Mouse (Mus musculus): ENCODE measurements at regions not wholly inside any gene's neighbourhood (a gene's known extent, or its start where the extent isn't known, plus 50 kb on each side); places are given as distances from the start of the nearest gene placed in this dataset.

- Histone ChIP-seq H3K4me2 (no peak overlapping the region), H3K36me3 (no peaks in the 10 kb centered on the region), H3K9me3 (no peaks in the 10 kb centered on the region), H3K9ac (no peak overlapping the region), H3K27me3 (replicated peaks) (no peaks in the 10 kb centered on the region), H3K27ac (no peak overlapping the region), H3K4me3 (replicated peaks) (no peak overlapping the region), H3K4me1 (no peaks in the 10 kb centered on the region)
- ATAC-seq (ENCODE audit: insufficient read depth, low FRiP score, low read depth): no peak
- WGBS: 70% methylated on average over 1 of the region's 1 CpGs
Observed at GRCm38 (mm10) chr12:58639478-58639877, 370.4 kb upstream of the Clec14a start.

- Histone ChIP-seq H3K9me3 (no peaks in the 10 kb centered on the region), H3K4me3 (replicated peaks) (no peak overlapping the region), H3K27me3 (replicated peaks) (no peaks in the 10 kb centered on the region), H3K27ac (no peak overlapping the region), H3K9ac (no peak overlapping the region), H3K36me3 (no peaks in the 10 kb centered on the region), H3K4me1 (no peaks in the 10 kb centered on the region), H3K4me2 (no peak overlapping the region)
- WGBS: 63% methylated on average over 3 of the region's 3 CpGs
- no peak for ATAC-seq (ENCODE audit: insufficient read depth, low FRiP score, low read depth)
Observed at GRCm38 (mm10) chr12:58638260-58638659, 369.2 kb upstream of the Clec14a start.

DNA sequence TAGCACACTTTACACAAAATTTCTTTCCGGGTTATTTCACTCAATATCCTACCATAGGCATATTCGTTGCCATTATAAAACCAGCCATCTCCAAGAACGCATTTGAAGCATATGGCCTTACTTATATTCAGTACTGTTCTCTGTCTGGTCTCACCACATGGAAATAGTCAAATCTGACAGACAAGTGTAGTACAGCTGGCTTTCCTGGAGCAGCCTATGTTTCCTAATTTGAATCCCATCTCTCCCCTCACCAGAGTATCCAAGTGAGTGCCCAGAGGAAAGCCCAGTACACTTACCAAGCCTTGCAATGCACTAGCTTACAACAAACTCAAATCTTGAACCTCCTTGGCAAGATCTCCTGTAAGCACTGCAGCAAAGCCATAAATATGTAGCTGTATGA lies 363.4 kb upstream of the Clec14a start:
- H3K36me3 ChIP-seq: no peaks in the 10 kb centered on the region
- no peak overlapping the region for H3K9ac ChIP-seq
- no peak overlapping the region for H3K4me3 ChIP-seq (replicated peaks)
- no peak for ATAC-seq (ENCODE audit: insufficient read depth, low FRiP score, low read depth)
- no peaks in the 10 kb centered on the region for H3K27me3 ChIP-seq (replicated peaks)
- H3K4me1 ChIP-seq: no peaks in the 10 kb centered on the region
- 82% methylated on average over 3 of the region's 3 CpGs for WGBS
- H3K4me2 ChIP-seq: no peak overlapping the region
- H3K9me3 ChIP-seq: no peaks in the 10 kb centered on the region
- no peak overlapping the region for H3K27ac ChIP-seq

DNA sequence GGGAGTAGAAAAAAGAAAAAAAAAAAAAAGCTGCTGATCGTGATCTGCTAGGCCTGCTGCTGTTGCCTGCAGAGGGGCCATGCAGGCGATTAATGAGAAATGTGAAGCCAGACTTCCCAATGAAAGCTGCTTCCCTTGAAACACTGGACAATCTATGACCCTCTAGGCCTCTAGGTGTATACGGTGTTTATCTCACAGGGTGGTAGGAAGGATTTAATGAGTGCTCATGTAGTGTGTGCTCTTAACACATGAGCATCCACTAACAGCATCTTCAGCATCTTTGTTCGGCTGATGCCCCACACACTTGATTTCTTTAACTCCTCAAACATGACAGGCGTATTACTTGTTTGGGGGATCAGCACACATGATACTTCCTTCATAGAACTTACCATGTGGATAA lies 359.7 kb upstream of the Clec14a start:
- Histone ChIP-seq H3K36me3 (no peaks in the 10 kb centered on the region), H3K4me1 (no peaks in the 10 kb centered on the region), H3K9ac (no peak overlapping the region), H3K4me3 (replicated peaks) (no peak overlapping the region), H3K27ac (no peak overlapping the region), H3K9me3 (no peaks in the 10 kb centered on the region), H3K4me2 (no peak overlapping the region), H3K27me3 (replicated peaks) (no peaks in the 10 kb centered on the region)
- no peak for ATAC-seq (ENCODE audit: insufficient read depth, low FRiP score, low read depth)
- WGBS: 68% methylated on average over 5 of the region's 5 CpGs

- Histone ChIP-seq H3K27ac (no peak overlapping the region), H3K4me3 (replicated peaks) (no peak overlapping the region), H3K4me2 (no peak overlapping the region), H3K36me3 (no peaks in the 10 kb centered on the region), H3K4me1 (no peaks in the 10 kb centered on the region), H3K9me3 (no peaks in the 10 kb centered on the region), H3K9ac (no peak overlapping the region), H3K27me3 (replicated peaks) (no peaks in the 10 kb centered on the region)
- ATAC-seq (ENCODE audit: insufficient read depth, low FRiP score, low read depth): no peak
- WGBS: 73% methylated on average over 2 of the region's 2 CpGs
Observed at GRCm38 (mm10) chr12:58625144-58625543, 356.1 kb upstream of the Clec14a start.

DNA sequence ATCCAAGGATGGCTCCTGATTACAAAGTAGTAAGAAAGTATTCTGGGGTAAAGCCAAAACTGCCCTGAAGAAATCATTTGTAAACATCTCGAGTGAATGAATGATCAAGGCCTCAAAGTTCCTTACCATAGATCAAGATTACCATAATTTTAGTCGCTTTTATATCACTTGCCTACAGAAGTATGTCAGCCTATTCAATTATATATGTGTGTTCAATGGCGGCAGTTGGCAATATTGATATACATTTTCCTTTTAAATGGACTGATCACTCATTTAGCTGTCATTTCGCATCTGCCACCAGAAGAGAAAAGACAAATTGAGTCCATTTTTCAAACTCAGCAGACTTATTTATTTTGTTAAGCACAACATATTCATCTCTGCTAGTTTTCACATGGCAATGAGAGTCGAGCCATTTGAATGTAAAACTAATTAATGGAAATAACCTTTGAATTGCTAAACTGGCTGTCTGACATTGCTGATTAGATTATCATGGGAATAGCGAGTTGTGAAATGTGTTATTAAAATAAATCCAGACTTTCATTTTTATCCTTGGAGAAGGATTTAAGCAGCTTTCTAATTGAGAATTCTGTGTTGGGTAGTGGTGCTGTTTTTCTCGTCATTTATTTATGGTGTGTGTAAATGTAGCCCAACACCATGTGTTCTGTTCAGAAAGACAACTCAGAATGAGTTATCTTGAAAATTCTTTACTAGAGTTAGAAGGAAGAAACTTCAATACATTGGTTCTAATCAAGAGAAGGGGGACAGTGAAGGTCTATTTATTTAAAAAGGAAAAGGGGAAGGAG lies 350.6 kb upstream of the Clec14a start:
- H3K27me3 ChIP-seq (replicated peaks): no peaks in the 10 kb centered on the region
- no peak overlapping the region for H3K27ac ChIP-seq
- H3K4me2 ChIP-seq: no peak overlapping the region
- WGBS: 74% methylated on average over 7 of the region's 7 CpGs
- no peak overlapping the region for H3K4me3 ChIP-seq (replicated peaks)
- ATAC-seq (ENCODE audit: insufficient read depth, low FRiP score, low read depth): no peak
- no peaks in the 10 kb centered on the region for H3K4me1 ChIP-seq
- H3K9me3 ChIP-seq: no peaks in the 10 kb centered on the region
- no peak overlapping the region for H3K9ac ChIP-seq
- no peaks in the 10 kb centered on the region for H3K36me3 ChIP-seq

DNA sequence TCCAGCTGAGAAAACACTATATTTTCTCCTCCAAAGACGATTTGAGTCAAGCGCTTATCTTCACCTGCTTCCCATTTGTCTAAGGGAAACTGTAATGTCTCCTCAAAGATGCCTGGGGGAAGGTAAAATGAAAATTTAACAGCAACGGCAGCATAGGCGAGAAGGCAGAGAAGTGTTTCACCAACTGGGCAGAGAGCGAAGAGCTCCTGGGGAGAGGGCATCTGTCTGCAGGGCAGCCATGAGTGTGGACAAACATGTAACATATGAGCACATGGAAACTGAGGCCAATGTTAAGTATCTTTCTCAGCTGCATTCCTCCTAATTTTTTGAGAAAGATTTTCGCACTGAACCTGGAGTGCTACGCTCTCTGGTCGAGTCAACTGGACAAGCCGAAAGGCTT lies 325.7 kb upstream of the Clec14a start:
- Histone ChIP-seq H3K4me3 (replicated peaks) (no peak overlapping the region), H3K9me3 (no peaks in the 10 kb centered on the region), H3K27ac (no peak overlapping the region), H3K9ac (no peak overlapping the region), H3K27me3 (replicated peaks) (no peaks in the 10 kb centered on the region), H3K4me2 (no peak overlapping the region), H3K4me1 (no peaks in the 10 kb centered on the region), H3K36me3 (no peaks in the 10 kb centered on the region)
- ATAC-seq (ENCODE audit: insufficient read depth, low FRiP score, low read depth): no peak
- 89% methylated on average over 9 of the region's 9 CpGs for WGBS

DNA sequence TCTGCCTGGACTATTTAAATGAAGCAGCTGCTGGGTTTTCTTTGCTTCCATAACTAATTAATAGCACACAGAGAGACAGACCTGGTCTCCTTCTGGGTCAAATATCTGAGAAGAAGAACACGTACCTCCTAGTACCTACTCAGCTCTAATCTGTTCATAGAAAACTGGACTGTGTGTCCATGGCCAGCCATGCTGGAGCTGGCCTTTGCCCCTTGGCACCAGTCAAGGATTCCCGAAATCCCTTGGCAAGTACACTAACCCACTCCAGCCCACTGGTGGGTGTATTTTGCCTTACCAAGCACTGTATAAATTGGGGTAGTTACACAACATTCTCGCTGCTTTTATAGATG lies 322.4 kb upstream of the Clec14a start:
- Histone ChIP-seq H3K9ac (no peak overlapping the region), H3K4me3 (replicated peaks) (no peak overlapping the region), H3K4me2 (no peak overlapping the region), H3K36me3 (no peaks in the 10 kb centered on the region), H3K9me3 (no peaks in the 10 kb centered on the region), H3K27ac (no peak overlapping the region), H3K27me3 (replicated peaks) (no peaks in the 10 kb centered on the region), H3K4me1 (no peaks in the 10 kb centered on the region)
- WGBS: 83% methylated on average over 3 of the region's 3 CpGs
- ATAC-seq (ENCODE audit: insufficient read depth, low FRiP score, low read depth): no peak

GRCm38 (mm10) chr12:58590547-58591479 lies 321.7 kb upstream of the Clec14a start:
- WGBS: 69% methylated on average over 7 of the region's 7 CpGs
- Histone ChIP-seq H3K27me3 (replicated peaks) (no peaks in the 10 kb centered on the region), H3K27ac (no peak overlapping the region), H3K9ac (no peak overlapping the region), H3K4me1 (no peaks in the 10 kb centered on the region), H3K4me2 (no peak overlapping the region), H3K4me3 (replicated peaks) (no peak overlapping the region), H3K9me3 (no peaks in the 10 kb centered on the region), H3K36me3 (no peaks in the 10 kb centered on the region)
- ATAC-seq (ENCODE audit: insufficient read depth, low FRiP score, low read depth): no peak

DNA sequence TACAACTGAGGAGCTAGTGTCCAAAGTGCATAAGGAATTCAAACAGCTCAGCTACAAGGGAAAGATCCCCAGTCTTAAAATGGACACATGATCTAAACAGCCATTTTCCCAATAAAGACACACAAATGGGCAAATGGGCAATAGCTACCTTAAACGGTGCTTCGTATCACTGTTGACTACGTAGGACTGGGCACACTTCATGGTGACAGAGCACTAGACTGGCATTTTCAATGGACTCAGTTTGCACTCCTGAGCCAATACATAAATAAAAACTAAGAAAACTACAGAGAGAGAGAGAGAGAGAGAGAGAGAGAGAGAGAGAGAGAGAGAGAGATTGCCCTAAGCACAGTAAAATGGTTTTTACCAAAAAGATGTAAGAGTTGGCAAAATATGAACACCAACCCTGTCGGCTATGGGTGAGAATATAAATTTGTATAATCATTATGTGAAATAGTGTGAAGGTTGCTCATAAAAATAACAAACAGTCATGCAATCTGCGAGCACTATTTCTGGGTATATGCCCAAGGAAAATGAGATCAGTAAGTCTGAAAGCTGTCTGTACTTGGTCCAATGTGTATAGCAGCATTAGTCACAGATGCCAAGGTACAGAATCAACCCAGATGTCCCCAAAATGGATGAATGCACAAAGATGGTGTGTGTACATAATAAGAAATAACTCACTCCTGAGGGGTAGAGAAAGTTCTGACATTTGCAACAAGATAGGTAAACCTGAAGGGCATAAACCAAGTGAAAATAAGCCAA lies 312.9 kb upstream of the Clec14a start:
- no peaks in the 10 kb centered on the region for H3K27me3 ChIP-seq (replicated peaks)
- 93% methylated on average over 5 of the region's 5 CpGs for WGBS
- no peak overlapping the region for H3K4me2 ChIP-seq
- no peak overlapping the region for H3K27ac ChIP-seq
- H3K9me3 ChIP-seq: no peaks in the 10 kb centered on the region
- H3K36me3 ChIP-seq: no peaks in the 10 kb centered on the region
- ATAC-seq (ENCODE audit: insufficient read depth, low FRiP score, low read depth): no peak
- H3K9ac ChIP-seq: no peak overlapping the region
- H3K4me3 ChIP-seq (replicated peaks): no peak overlapping the region
- H3K4me1 ChIP-seq: no peaks in the 10 kb centered on the region

DNA sequence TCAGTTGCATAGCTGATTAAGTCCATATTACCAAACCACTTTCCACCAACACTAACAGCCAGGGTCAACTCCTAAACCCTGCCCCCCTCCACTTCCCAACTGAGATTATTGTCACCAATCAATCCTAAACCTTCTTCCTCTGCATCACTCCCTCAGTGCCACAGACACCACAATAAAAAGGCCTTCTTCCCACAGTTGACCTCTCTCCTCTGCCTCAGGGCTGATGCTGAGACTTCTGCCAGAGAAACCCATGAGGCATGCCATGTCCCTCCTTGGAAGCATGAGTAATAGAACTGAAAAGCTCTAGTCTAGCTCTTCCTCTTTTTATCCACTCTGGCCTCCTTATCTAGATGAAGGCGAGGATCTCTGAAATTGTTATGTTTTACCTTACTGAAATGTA lies 300.0 kb upstream of the Clec14a start:
- no peak overlapping the region for H3K27ac ChIP-seq
- no peaks in the 10 kb centered on the region for H3K36me3 ChIP-seq
- H3K9me3 ChIP-seq: no peaks in the 10 kb centered on the region
- no peak for ATAC-seq (ENCODE audit: insufficient read depth, low FRiP score, low read depth)
- 66% methylated on average over 1 of the region's 1 CpGs for WGBS
- no peak overlapping the region for H3K4me3 ChIP-seq (replicated peaks)
- no peaks in the 10 kb centered on the region for H3K4me1 ChIP-seq
- H3K27me3 ChIP-seq (replicated peaks): no peaks in the 10 kb centered on the region
- H3K4me2 ChIP-seq: no peak overlapping the region
- H3K9ac ChIP-seq: no peak overlapping the region

GRCm38 (mm10) chr12:58560840-58561239 lies 291.8 kb upstream of the Clec14a start:
- Histone ChIP-seq H3K4me3 (replicated peaks) (no peak overlapping the region), H3K9ac (no peak overlapping the region), H3K4me1 (no peaks in the 10 kb centered on the region), H3K27me3 (replicated peaks) (no peaks in the 10 kb centered on the region), H3K9me3 (no peaks in the 10 kb centered on the region), H3K27ac (no peak overlapping the region), H3K36me3 (no peaks in the 10 kb centered on the region), H3K4me2 (no peak overlapping the region)
- WGBS: 78% methylated on average over 5 of the region's 5 CpGs
- ATAC-seq (ENCODE audit: insufficient read depth, low FRiP score, low read depth): no peak
